Mouse (Mus musculus) CH12.LX (cell line): ENCODE data around the gene Acrbp. TPM values are rescaled to one million over a fixed set of nuclear protein-coding genes. Genes with fewer than 3 reads are reported as not detected.

ENCODE experiments used
- DNase-seq: peaks from one replicate; pipeline ENCODE4 v3.0.0-alpha.2; 2013; ENCODE audit errors: extremely low read depth
- H3K27ac ChIP-seq: 2 replicates; pipeline ENCODE4 v1.5.1; 2012; ENCODE audit warnings: low read depth, mild to moderate bottlenecking, control low read depth, moderate library complexity; ENCODE audit not compliant: insufficient read depth
- H3K27me3 ChIP-seq: replicated peaks from 2 replicates; pipeline ENCODE3; 2012; ENCODE audit warnings: inconsistent platforms
- H3K36me3 ChIP-seq, 2 experiments: replicated peaks in 1 of 2; 2 replicates each; pipeline versions ENCODE3 to v1.6.1; 2012; ENCODE audit warnings: inconsistent platforms in 1 of 2, low read length in 1 of 2, mild to moderate bottlenecking in 1 of 2, mixed read lengths in 1 of 2, moderate library complexity in 1 of 2; ENCODE audit not compliant: control insufficient read depth in 1 of 2, insufficient read depth in 1 of 2
- H3K4me1 ChIP-seq, 2 experiments: 2 replicates each; pipeline ENCODE4 v1.6.1; 2012; ENCODE audit warnings: inconsistent platforms in 1 of 2, moderate library complexity in 1 of 2; ENCODE audit not compliant: insufficient read depth in 2 of 2, control insufficient read depth in 1 of 2
- H3K4me2 ChIP-seq: 2 replicates; pipeline ENCODE4 v1.6.1; 2012; ENCODE audit warnings: low read depth, mild to moderate bottlenecking, control low read depth; ENCODE audit not compliant: poor library complexity, insufficient read depth, severe bottlenecking
- H3K4me3 ChIP-seq, 3 experiments: fragments of 150-350 bp in 1 of 3; sonication (generic) in 1 of 3; replicated peaks in 1 of 3; 2 replicates each; pipeline versions ENCODE3 to v1.5.1; 2011 to 2012; ENCODE audit warnings: low read depth in 2 of 3, low read length in 2 of 3, mild to moderate bottlenecking in 2 of 3, moderate library complexity in 2 of 3, control low read depth in 1 of 3, improper control_type of control experiment in 1 of 3, inconsistent platforms in 1 of 3, mixed read lengths in 1 of 3; ENCODE audit not compliant: poor library complexity in 1 of 3
- H3K79me2 ChIP-seq: replicated peaks from 2 replicates; pipeline ENCODE4 v1.6.1; 2012; ENCODE audit warnings: mild to moderate bottlenecking, moderate library complexity; ENCODE audit not compliant: control insufficient read depth, poor library complexity, insufficient read depth, severe bottlenecking; ENCODE audit errors: extremely low read depth
- H3K9ac ChIP-seq: 2 replicates; pipeline ENCODE4 v1.6.1; 2012; ENCODE audit warnings: low read depth, mild to moderate bottlenecking, control low read depth, moderate library complexity; ENCODE audit not compliant: insufficient read depth
- H3K9me3 ChIP-seq: replicated peaks from 2 replicates; pipeline ENCODE3; 2012; ENCODE audit warnings: low read length, inconsistent platforms, mixed read lengths
- CHD1 ChIP-seq: IDR thresholded peaks from 2 replicates; pipeline ENCODE4 v1.6.1; 2012; ENCODE audit warnings: low read depth, low read length, improper control_type of control experiment, inconsistent platforms
- CHD2 ChIP-seq: IDR thresholded peaks from 2 replicates; pipeline ENCODE4 v1.6.1; 2011; ENCODE audit warnings: low read length, improper control_type of control experiment
- ELF1 ChIP-seq: IDR thresholded peaks from 2 replicates; pipeline ENCODE4 v1.6.1; 2014; ENCODE audit warnings: low read depth, mild to moderate bottlenecking, inconsistent platforms, low read length, improper control_type of control experiment
- EP300 ChIP-seq: IDR thresholded peaks from 2 replicates; pipeline ENCODE4 v1.6.1; 2011; ENCODE audit warnings: low read length, improper control_type of control experiment
- ETS1 ChIP-seq: conservative IDR thresholded peaks from 2 replicates; pipeline ENCODE4 v1.6.1; 2012; ENCODE audit warnings: low read depth, mild to moderate bottlenecking, inconsistent platforms, low read length, improper control_type of control experiment, moderate library complexity
- GABPA ChIP-seq: IDR thresholded peaks from 2 replicates; pipeline ENCODE4 v1.6.1; 2012; ENCODE audit warnings: low read depth, low read length, improper control_type of control experiment, inconsistent platforms; ENCODE audit not compliant: insufficient replicate concordance
- HCFC1 ChIP-seq: IDR thresholded peaks from 2 replicates; pipeline ENCODE4 v1.6.1; 2012; ENCODE audit warnings: low read depth, mild to moderate bottlenecking, inconsistent platforms, low read length, improper control_type of control experiment
- IRF4 ChIP-seq: IDR thresholded peaks from 2 replicates; pipeline ENCODE4 v1.6.1; 2014; ENCODE audit warnings: low read depth, mild to moderate bottlenecking, inconsistent platforms, low read length, improper control_type of control experiment
- JUN ChIP-seq: IDR thresholded peaks from 2 replicates; pipeline ENCODE4 v1.6.1; 2011; ENCODE audit warnings: low read depth, mild to moderate bottlenecking, low read length, improper control_type of control experiment, moderate library complexity; ENCODE audit not compliant: insufficient read depth
- JUND ChIP-seq: conservative IDR thresholded peaks from 2 replicates; pipeline ENCODE4 v1.6.1; 2011; ENCODE audit warnings: low read depth, low read length, improper control_type of control experiment
- KAT2A ChIP-seq: IDR thresholded peaks from 2 replicates; pipeline ENCODE4 v1.6.1; 2012; ENCODE audit warnings: low read length, improper control_type of control experiment, inconsistent platforms; ENCODE audit not compliant: insufficient replicate concordance
- MAZ ChIP-seq: IDR thresholded peaks from 2 replicates; pipeline ENCODE4 v1.6.1; 2012; ENCODE audit warnings: low read depth, mild to moderate bottlenecking, inconsistent platforms, low read length, improper control_type of control experiment, moderate library complexity
- PAX5 ChIP-seq: IDR thresholded peaks from 2 replicates; pipeline ENCODE4 v1.6.1; 2012; ENCODE audit warnings: low read length, inconsistent platforms, mixed read lengths
- POLR2A ChIP-seq: IDR thresholded peaks from 2 replicates; pipeline ENCODE4 v1.6.1; 2011; ENCODE audit warnings: low read depth, mild to moderate bottlenecking, improper control_type of control experiment, low read length
- RAD21 ChIP-seq: IDR thresholded peaks from 2 replicates; pipeline ENCODE4 v1.6.1; 2011; ENCODE audit warnings: low read depth, mild to moderate bottlenecking, low read length, improper control_type of control experiment, moderate library complexity
- RCOR1 ChIP-seq: conservative IDR thresholded peaks from 2 replicates; pipeline ENCODE4 v1.6.1; 2012; ENCODE audit warnings: low read depth, mild to moderate bottlenecking, inconsistent platforms, low read length, improper control_type of control experiment
- UBTF ChIP-seq: IDR thresholded peaks from 2 replicates; pipeline ENCODE4 v1.6.1; 2012; ENCODE audit warnings: low read depth, mild to moderate bottlenecking, inconsistent platforms, low read length, improper control_type of control experiment, moderate library complexity
- USF1 ChIP-seq: IDR thresholded peaks from 2 replicates; pipeline ENCODE4 v1.6.1; 2014; ENCODE audit warnings: low read depth, mild to moderate bottlenecking, inconsistent platforms, low read length, improper control_type of control experiment
- ZMIZ1 ChIP-seq: IDR thresholded peaks from 2 replicates; pipeline ENCODE4 v1.6.1; 2012; ENCODE audit warnings: low read depth, mild to moderate bottlenecking, inconsistent platforms, low read length, improper control_type of control experiment
- dilution Hi-C: fragments of 300-500 bp; cut with MboI; formaldehyde crosslinking; loops from 2 replicates; pipeline ENCODE4 v1.14.3; 2020; ENCODE audit warnings: low sequenced_read_pairs; ENCODE audit not compliant: extremely low pct_unique_long_range_greater_than_20kb, extremely low pct_ligation_motif_present
- in situ Hi-C: fragments of 300-500 bp; cut with MboI; formaldehyde crosslinking; loops from 3 replicates; pipeline ENCODE4 v1.14.3; 2019; ENCODE audit warnings: low sequenced_read_pairs, low pct_ligation_motif_present, low pct_unique_long_range_greater_than_20kb, mixed read lengths
- polyA plus RNA-seq: library from polyadenylated mRNA; unstranded; fragments of >175 nt; gene quantifications from 2 replicates; pipeline ENCODE4 v1.2.1, GENCODE M21; 2012; ENCODE audit warnings: low read depth; ENCODE audit not compliant: insufficient read length
- total RNA-seq, 2 experiments: library from RNA; depleted of rRNA; stranded (reverse); fragments of 300-350 nt in 1 of 2; fragments of >200 nt in 1 of 2; gene quantifications; 2 replicates each; pipeline ENCODE4 v1.2.3; 2012 to 2014

Acrbp gene
- total and polyA plus RNA-seq, 3 experiments = 1.7 to 4.9 (median 3.3) TPM

DNA sequence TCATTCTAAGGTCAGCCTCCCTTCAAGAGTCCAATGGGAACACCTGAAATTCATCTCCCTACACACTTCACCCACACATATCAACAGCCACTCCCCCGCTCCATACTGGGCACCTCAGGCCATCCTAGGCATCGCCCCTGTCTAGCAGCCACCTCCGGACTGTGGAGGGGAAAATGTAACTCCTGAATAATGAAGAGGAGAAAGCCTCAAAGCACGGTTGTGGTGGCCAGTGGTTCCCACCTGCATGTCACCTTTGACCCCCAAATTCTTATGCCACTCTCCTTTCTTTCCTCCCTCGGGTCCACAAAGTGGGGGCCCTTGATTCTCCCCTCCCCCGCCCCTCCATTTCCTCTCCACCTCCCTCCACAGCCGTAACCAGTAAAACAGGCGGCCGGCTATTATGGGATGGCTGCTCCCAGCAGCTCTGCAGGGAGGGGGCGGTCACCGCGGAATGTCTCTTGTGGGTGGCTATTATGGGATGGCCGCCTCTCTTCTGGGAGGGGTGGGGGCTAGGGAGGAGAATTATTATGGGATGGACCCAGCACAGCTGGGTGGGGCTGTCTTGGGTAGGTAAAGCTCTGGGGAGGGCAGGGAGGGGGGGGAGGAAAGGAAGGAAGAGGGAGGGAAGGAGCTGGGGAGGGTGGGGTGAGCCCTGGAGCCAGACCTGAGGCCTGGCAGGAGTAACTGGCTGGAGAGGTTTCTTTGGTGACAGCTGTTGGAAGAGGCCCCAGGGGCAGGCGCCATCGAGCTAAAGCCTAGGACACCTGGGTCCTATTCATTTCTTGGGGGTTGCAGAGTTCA, 40.2 kb downstream of the Acrbp start:
- Histone ChIP-seq H3K4me1 (peaks cover 6 to 15% of the 10 kb centered on the region in 2 experiments), H3K27ac (no peak overlapping the region), H3K4me3 (no peak overlapping the region), H3K9me3 (no peaks in the 10 kb centered on the region), H3K27me3 (no peaks in the 10 kb centered on the region), H3K79me2 (no peaks in the 10 kb centered on the region), H3K4me2 (no peak overlapping the region), H3K36me3 (peaks cover 0 to 5% of the 10 kb centered on the region in 2 experiments), H3K9ac (no peak overlapping the region)
- peak; percentile 24 for DNase-seq
- in situ Hi-C loops (loop anchor here (10.0 kb wide), 1 partner anchor 45 kb away; the partner anchor contains the start of gene Acrbp), dilution Hi-C loops (no loop called here)
- TF ChIP-seq MAZ (peak; percentile 42; the same call in 1 of the 2 replicates), ELF1 (no peak)

DNA sequence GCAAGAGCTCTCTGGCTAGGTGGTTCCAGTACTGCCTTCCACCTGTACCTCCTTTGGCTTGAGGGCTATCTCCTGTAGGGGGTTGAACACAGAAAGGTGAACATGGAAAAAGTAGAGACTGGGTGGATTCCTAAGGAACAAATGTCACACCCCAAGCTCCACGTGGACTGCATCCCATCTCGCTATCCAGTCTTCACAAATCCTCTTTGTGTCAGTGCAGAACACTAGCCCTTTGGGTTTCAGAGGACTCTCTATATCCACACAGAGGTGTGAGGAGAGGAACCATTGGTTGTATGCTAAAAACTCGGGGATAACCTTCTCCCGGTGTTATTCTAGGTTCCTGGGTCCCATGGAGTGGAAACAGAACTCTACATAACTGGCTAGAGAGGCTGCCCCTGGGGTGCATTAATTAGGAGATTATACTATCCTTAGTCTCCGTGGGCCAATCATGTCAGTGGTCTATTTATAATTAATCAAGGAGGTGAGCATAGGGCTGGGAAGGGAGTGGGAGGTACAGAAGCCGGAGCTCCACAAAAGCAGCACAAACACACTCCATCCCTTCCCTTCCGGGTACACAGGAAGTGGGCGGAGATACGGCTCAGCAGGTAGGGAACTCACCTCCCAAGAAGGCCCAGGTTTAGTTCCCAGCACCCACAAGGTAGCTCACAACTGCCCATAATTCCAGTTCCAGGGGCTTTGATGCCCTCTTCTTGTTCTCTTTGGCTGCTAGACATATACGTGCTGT, 41.0 kb downstream of the Acrbp start:
- Histone ChIP-seq H3K4me3 (no peak overlapping the region), H3K4me1 (peaks cover 6 to 23% of the 10 kb centered on the region in 2 experiments), H3K27me3 (no peaks in the 10 kb centered on the region), H3K4me2 (no peak overlapping the region), H3K36me3 (no peaks in the 10 kb centered on the region), H3K9me3 (no peaks in the 10 kb centered on the region), H3K9ac (no peak overlapping the region), H3K27ac (no peak overlapping the region), H3K79me2 (no peaks in the 10 kb centered on the region)
- no peak for DNase-seq
- in situ Hi-C loops (loop anchor here (10.0 kb wide), 1 partner anchor 46 kb away; the partner anchor contains the start of gene Acrbp), dilution Hi-C loops (no loop called here)
- no peak for TF ChIP-seq JUND
- no peak for TF ChIP-seq CHD2
- no peak for TF ChIP-seq IRF4
- TF ChIP-seq ETS1 = no peak
- no peak for TF ChIP-seq POLR2A
- no peak for TF ChIP-seq RCOR1
- no peak for TF ChIP-seq GABPA
- no peak for TF ChIP-seq JUN
- TF ChIP-seq USF1 = no peak
- no peak for TF ChIP-seq EP300
- no peak for TF ChIP-seq ELF1
- no peak for TF ChIP-seq KAT2A
- no peak for TF ChIP-seq PAX5
- no peak for TF ChIP-seq CHD1
- no peak for TF ChIP-seq UBTF
- no peak for TF ChIP-seq RAD21
- TF ChIP-seq ZMIZ1 = no peak
- TF ChIP-seq HCFC1 = no peak
- TF ChIP-seq MAZ = no peak
